Mouse (Mus musculus): ENCODE data around the gene Cstf1.

DNA sequence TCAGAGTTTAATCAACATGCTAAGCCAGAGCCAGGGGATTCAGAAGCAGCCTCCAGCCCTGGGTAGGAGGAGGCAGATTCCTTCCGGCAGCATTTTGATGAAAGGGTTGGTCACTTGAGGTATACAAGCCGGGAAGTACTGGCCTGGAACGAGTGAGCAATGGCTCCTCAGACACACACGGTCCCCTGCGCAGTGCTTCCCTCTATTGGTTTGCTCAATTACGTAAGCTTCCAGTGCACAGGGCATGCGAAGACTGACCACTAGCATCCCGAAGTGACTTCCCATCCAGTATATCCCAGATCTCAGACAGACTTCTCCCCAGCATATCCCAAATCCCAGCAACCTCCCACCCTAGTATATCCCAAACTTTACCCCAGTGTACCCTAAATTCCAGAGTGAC lies 42.2 kb upstream of the Cstf1 start:
- TF ChIP-seq TAL1 (IDR thresholded peaks at IDR 0.05; ENCODE audit: low read length) = no peak
- TF ChIP-seq GATA1 (IDR thresholded peaks at IDR 0.05; ENCODE audit: low read length) = no peak

All from erythroblast, embryonic 14.5 days (primary cell).